Mouse (Mus musculus) mouse trophoblast stem cell (cell line): ENCODE measurements at regions not wholly inside any gene's neighbourhood (a gene's known extent, or its start where the extent isn't known, plus 50 kb on each side); places are given as distances from the start of the nearest gene placed in this dataset.

Source experiments
- in situ Hi-C, 2 experiments: fragments of 300-500 bp; cut with MseI, MboI; formaldehyde crosslinking; loops; 2 replicates in 1 of 2; 3 replicates in 1 of 2; pipeline ENCODE4 v1.15.1; 2025

GRCm38 (mm10) chr13:43724161-43724560 is 60.4 kb upstream of the Cd83 start:
- in situ Hi-C loops = loop anchor here in 1 of 2 experiments (5.0 kb wide), 1 partner anchor 127 kb away; no protein-coding TSS in a partner anchor

DNA sequence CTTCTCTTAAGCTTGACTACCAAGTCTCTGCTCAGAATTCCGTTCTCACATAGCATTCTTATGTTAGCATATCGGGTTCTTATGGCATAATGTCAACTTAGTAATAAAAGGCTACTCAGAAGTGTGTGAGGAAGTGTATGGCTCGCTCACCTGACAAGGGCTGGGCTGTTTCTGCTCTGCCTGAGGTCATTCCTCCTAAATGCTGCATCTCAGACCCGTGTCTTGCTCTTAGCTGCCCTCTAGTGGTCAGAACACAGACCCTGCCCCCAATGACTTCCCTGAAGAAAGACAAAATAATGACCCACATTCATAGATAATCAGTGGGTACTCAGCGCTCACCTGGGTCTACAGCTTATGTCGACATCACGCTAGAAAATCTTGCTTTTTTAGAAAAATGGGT is 58.9 kb upstream of the Cd83 start:
- in situ Hi-C loops = loop anchor here in 1 of 2 experiments (5.0 kb wide), 1 partner anchor 128 kb away; no protein-coding TSS in a partner anchor

DNA sequence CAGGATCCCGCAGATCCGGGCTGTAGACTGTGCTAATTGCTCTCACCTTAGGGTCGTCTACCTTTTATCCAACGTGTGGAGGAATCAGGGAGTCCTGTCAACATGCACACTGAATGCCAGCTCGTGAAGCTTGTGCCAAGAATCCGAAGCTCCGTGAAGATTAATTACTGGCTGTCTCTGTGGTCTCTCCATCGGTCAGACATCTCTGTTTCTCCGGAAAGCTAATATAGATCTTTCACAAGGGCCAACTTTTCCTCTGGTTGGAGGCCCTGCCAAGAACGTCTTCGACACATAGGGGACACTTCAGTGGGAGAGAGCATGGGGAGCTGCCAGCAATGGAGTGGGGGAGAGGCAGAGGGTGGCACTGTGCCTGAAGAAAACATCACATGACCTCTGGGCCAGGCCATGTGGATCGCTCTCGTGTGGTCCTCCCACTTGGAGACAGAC is 57.7 kb upstream of the Cd83 start:
- in situ Hi-C loops = loop anchor here in 1 of 2 experiments (5.0 kb wide), 1 partner anchor 130 kb away; no protein-coding TSS in a partner anchor

- in situ Hi-C loops = loop anchor here in 1 of 2 experiments (5.0 kb wide), 1 partner anchor 132 kb away; no protein-coding TSS in a partner anchor
Observed at GRCm38 (mm10) chr13:43729617-43730016, 55.0 kb upstream of the Cd83 start.

- in situ Hi-C loops = no loop called here
Observed at GRCm38 (mm10) chr13:43733061-43733460, 51.5 kb upstream of the Cd83 start.

GRCm38 (mm10) chr13:43734641-43735040 is 49.9 kb upstream of the Cd83 start:
- in situ Hi-C loops = no loop called here
